Mouse (Mus musculus) CD4-positive, CD25-positive, alpha-beta regulatory T cell, adult 4 months (primary cell): ENCODE data around the gene Ints6. TPM values are rescaled to one million over a fixed set of nuclear protein-coding genes. Genes with fewer than 3 reads are reported as not detected.

ENCODE experiments used
- ATAC-seq: one replicate; pipeline ENCODE4 v1.8.0; 2017
- polyA plus RNA-seq, 2 experiments: library from polyadenylated mRNA; unstranded; fragments of 100-300 nt; shearing (Covaris generic); gene quantifications; one replicate each; pipeline ENCODE4 v1.2.1; 2017

Ints6 gene
- polyA plus RNA-seq = 10 to 100 TPM; 17.1 to 26.8 TPM

GRCm38 (mm10) chr14:62761036-62761881, at the start of gene Ints6:
Gene Ints6 (minus strand): TSS chr14:62761169.
- peak; percentile 91 for ATAC-seq

GRCm38 (mm10) chr14:62808661-62809523, 47.9 kb upstream of the Ints6 start:
- ATAC-seq = no peak

DNA sequence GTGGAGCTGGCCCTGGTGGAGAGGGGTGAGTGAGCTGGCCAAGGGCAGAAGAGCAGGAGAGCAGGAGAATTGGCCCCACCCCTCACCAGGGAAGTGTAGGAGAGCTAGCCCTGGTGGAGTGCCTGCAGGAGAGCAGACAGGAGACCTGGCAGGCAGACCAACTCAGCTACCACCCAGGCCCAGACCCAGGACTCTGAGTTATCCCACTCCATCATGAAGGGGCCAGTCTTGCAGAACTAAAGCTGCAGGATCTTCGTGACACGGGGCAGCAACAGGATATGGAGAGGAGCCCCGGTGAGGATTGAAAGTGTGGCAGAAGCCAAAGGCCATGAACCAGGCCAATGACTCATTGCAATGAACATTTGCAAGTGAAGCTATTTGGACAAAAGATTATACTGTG, 46.0 kb upstream of the Ints6 start:
- no peak for ATAC-seq

DNA sequence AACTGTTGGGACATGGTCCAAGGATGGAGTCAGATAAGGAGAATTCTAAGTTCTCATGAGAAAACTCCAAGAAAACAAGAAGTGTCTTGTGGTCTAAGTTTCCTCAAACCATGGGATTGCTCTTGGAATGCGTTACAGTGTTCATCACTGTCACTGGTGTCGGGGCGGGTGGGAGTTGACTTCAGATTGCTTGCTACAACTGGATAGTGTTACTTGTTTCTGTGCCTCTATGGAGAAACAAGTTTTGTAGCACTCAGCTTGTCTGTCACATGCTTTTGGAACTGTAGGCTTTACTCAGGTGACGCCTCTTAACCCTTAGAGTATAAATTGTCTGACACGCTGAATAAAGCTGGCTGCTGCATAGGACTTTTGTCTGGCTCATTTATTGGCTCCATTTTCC, 42.2 kb upstream of the Ints6 start:
- ATAC-seq = no peak

DNA sequence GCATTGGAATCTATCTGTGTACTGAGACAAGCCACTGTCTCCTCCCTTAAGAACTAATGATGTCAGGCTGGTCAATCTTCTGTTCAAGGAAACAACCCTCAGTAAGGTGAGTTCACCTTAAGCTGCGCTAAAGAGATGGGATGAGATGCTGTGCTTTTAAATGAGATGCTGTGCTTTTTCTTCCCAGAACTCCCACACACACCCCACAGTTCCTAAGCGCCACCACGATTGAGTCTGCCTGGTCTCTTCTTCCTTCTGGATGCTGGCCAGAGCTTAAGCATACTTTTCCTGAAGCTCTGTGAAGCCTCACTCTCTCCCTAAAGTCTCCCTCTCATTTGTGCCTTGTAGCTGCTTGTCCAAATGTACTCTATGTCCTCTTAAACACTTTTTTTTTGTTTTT, 39.8 kb upstream of the Ints6 start:
- no peak for ATAC-seq

DNA sequence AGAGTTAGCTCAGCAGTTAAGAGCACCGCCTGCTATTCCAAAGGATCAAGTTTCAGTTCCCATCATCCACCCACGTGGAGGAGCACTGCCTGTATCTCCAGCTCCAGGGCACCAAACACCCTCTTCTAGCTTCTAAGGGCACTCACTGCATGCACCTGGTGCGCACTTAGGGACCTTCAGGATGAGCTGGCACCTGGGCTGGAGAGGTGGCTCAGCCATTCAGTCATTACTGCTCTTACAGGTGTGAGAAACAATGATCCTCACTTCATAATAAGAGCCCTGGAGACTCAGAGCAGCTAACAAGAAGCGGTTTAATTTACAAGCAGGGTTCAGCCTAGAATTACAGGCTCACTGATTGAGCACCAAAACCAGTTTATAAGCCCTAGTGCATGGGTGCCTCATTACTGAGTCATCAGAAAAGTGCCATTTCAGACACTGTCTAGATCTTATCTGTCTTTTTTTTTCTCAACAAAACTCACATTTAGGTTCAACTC, 37.7 kb upstream of the Ints6 start:
- peak; percentile 92 for ATAC-seq

GRCm38 (mm10) chr14:62795719-62796118, 34.8 kb upstream of the Ints6 start:
- no peak for ATAC-seq

GRCm38 (mm10) chr14:62789282-62789681, 28.3 kb upstream of the Ints6 start:
- ATAC-seq = no peak

DNA sequence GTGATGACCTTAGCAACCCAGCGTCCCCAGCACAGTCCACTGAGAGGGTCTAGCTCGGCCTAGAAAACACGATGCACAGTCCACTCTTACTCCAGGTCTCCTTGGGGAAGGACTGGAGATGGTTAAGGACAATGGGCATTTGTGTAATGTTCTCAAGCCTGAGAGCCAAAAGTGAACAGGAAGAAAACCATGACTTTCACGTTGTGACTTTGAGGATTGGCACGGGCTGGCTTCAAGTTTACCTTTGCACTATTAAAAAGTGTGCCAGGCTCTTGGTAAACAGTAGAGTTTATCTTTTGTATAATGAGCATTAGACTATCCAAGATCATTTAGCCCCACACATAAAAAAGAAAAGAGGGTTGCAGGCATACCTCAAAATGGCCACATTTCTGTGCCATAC, 22.0 kb upstream of the Ints6 start:
- ATAC-seq = no peak

GRCm38 (mm10) chr14:62780520-62781316, 19.7 kb upstream of the Ints6 start:
- no peak for ATAC-seq

DNA sequence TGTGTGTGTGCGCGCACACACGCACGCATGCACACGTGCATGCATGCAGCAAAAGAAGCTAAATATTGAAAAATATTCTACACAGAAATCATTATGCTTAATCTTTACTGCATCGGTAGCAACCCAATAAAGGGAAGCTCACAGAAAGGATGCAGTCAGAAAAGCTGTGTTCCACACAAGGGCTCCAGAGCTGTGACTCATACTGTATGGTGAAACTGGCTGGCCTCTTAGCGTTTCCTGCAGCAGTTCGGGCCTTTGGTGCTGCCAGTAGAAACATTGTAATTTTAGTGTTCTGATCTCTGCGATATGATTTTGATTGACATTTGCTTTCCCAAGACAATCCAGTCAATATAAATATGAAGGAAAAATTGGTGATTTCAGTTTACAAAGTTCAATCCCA, 17.1 kb upstream of the Ints6 start:
- ATAC-seq = peak; percentile 45

DNA sequence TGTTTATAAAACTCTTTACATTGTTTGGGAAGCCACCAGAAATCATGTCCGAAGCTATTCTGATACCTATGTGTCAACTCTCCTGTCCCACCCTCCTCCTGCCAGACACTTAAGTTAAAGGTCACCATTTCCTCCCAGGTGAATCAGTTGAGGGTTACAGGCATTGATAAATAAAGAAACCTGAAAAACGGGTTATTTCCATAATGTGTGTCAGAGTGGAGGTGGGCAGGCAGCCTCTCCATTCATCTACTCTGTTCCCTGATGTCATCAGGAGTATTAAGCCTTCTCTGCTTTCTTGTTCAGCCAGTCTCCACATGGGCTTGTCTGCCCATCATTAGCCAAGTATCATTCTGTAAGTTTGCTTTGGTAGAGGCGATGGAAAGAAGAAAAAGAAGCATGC, 14.1 kb upstream of the Ints6 start:
- no peak for ATAC-seq

GRCm38 (mm10) chr14:62774246-62774645, 13.3 kb upstream of the Ints6 start:
- no peak for ATAC-seq

DNA sequence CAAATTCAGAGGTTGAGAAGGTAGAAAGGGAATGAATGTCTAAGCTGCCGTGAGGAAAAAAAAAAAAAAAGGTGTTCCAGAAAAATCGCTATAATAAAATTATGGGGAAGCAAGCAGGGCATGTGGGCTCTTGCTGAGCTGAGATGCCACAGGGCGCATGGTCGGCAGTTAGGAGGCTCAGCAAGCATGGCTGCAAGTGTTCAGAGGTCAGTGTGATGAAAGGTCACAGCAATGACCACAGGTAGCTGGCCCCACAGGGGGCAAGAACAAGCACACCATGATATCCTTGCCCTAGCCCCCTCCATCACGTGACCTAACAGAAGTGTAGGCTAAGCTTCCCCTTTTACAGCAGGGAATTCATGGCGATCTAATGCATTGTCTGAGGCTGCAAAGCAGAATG, 12.8 kb upstream of the Ints6 start:
- ATAC-seq = no peak

GRCm38 (mm10) chr14:62765398-62765797, 4.4 kb upstream of the Ints6 start:
- no peak for ATAC-seq

GRCm38 (mm10) chr14:62764371-62764770, 3.4 kb upstream of the Ints6 start:
- ATAC-seq = no peak

GRCm38 (mm10) chr14:62761943-62762342, 974 bp upstream of the Ints6 start:
- ATAC-seq = no peak

DNA sequence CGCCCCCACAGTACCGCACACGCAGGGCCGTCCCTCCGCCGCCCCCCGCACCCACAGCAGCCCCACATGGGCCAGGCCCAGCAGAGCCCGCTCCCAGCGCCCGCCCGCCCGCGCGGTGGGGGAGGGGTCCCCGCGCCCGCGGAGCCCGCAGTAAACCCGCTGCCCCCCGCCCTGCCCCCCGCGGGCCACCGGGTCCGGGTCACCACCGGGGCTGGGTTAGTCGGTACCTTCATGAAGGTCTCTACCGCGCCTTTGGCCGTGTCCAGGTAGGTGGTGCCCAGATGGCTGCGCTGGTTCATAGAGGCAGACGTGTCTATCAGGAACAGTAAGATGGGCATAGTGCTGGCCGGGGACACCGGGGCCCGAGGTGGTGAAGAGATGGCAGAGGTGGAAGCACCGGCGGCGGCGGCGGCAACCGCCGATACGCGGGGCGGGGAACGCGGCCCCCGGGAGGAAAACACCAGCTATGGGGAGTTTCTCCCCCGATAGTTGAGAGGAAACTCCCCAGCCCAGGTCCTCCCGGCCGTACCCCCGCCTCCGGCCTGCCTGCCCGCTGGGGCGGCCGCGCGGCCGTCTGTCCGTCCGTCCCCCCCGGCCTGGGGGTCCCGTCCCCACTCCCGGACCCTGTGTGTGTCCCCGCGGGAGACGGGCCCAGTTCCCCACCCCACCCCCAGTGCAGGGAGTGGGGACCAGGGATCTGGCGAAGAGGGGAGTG, 491 bp downstream of the Ints6 start:
- peak; percentile 4 for ATAC-seq

GRCm38 (mm10) chr14:62759771-62760320, 1.1 kb downstream of the Ints6 start:
- ATAC-seq = peak; percentile 19

- no peak for ATAC-seq
Measured at GRCm38 (mm10) chr14:62758714-62759113, 2.3 kb downstream of the Ints6 start.

- ATAC-seq = no peak
Measured at GRCm38 (mm10) chr14:62755095-62755640, 5.8 kb downstream of the Ints6 start.
